Mouse (Mus musculus): ENCODE data around the gene Fbxo44. TPM values are rescaled to one million over a fixed set of nuclear protein-coding genes. Genes with fewer than 3 reads are reported as not detected.

Fbxo44 gene
- polyA plus RNA-seq, 1 experiment, result 3.5 TPM

DNA sequence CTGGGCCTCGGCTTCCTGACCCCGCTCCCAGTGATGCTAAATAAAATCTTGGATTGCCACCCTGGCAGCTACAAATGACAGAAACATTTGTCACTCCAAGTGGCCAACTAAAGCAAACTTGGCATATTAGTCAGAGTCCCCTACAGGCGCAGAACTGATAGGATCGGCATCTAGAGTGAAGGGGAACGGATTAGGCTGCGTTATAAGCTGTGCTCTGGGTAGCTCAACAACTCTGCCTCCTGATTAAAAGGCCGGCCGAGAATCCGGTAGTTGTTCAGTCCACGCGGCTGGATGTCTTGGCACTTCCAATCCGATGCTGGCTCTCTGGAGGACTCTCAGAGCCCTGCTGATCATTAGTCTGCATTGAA, 14.2 kb upstream of the Fbxo44 start:
- H3K4me3 ChIP-seq (ENCODE audit: extremely low read depth, insufficient read depth, insufficient read length), result no peak overlapping the region
- no peak for DNase-seq (ENCODE audit: low read depth in 1 of 2, low spot score in 2 of 2)
- H3K27ac ChIP-seq (ENCODE audit: insufficient read depth, low read length), result no peak overlapping the region
- peaks cover 6% of the 10 kb centered on the region for H3K27me3 ChIP-seq (ENCODE audit: control insufficient read depth, insufficient read depth, low read length)
- no peaks in the 10 kb centered on the region for H3K4me1 ChIP-seq (ENCODE audit: control insufficient read depth, insufficient read depth, insufficient read length)
- no peaks in the 10 kb centered on the region for H3K36me3 ChIP-seq (ENCODE audit: control insufficient read depth, insufficient read depth, low read length)
- WGBS, result 38% methylated on average over 12 of the region's 12 CpGs
- TF ChIP-seq POLR2A (IDR thresholded peaks at IDR 0.05; ENCODE audit: low read depth, low read length) (no peak), CTCF (IDR thresholded peaks at IDR 0.05; ENCODE audit: extremely low read depth, insufficient read depth, insufficient read length, insufficient replicate concordance) (no peak)

DNA sequence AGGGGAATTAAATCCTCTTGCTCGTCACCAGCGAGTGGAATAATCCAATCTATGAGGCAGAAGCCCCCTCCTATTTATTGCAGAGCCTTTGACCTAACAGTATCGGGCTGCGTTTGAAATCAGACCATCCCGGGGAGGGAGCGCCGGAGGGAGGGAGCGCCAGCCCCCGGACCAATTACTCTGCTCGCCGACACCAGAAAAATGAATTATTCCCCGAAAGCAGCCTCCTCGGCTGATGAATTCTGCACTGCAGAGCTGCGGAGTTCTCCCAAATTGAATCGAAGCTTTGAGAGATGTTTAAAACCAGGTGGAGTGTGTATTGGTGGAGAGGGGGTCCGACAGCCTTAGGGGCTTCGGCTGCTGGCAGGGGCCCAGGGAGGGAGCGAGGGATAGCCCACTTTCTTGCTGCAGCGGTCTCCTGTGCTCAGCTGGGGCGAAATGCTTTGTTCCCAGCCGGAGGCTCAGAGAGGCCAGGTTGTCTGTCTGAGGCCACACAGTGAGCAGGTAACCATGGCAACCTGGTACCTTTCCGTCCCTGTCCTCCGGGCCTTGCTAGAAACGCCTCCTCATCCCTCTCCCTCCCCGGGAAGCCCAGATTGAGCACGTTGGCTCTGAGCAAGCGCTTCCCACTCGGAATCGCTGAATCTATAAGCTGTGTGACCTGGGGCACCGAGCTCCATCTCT, 13.7 kb upstream of the Fbxo44 start:
- no peaks in the 10 kb centered on the region for H3K36me3 ChIP-seq (ENCODE audit: control insufficient read depth, insufficient read depth, low read length)
- no peak for TF ChIP-seq CTCF (IDR thresholded peaks at IDR 0.05; ENCODE audit: extremely low read depth, insufficient read depth, insufficient read length, insufficient replicate concordance)
- TF ChIP-seq POLR2A (IDR thresholded peaks at IDR 0.05; ENCODE audit: low read depth, low read length), result no peak
- H3K4me3 ChIP-seq (ENCODE audit: extremely low read depth, insufficient read depth, insufficient read length), result no peak overlapping the region
- H3K4me1 ChIP-seq (ENCODE audit: control insufficient read depth, insufficient read depth, insufficient read length), result no peaks in the 10 kb centered on the region
- H3K27ac ChIP-seq (ENCODE audit: insufficient read depth, low read length), result no peak overlapping the region
- 7% methylated on average over 30 of the region's 30 CpGs for WGBS
- peaks cover 8% of the 10 kb centered on the region for H3K27me3 ChIP-seq (ENCODE audit: control insufficient read depth, insufficient read depth, low read length)
- no peak for DNase-seq (ENCODE audit: low read depth in 1 of 2, low spot score in 2 of 2)

DNA sequence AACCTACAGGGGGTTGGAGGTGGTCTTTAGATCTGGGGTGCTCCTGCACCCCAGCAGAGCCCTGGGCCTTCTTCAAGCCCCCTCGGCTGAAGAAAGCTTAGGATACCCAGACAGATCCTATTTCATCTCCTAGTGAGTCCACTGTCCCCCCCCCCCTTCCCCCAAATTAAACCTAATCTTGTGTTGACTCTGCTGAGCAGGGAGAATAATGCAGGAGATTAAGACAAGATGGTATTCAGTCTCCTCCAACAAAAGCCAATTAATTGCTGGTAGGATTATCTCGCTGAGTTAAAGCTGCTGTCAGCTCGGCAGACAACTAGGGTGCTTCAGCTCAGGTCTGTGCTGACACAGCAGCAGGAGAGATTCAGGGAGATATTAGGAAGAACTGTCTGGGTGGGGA, 11.0 kb upstream of the Fbxo44 start:
- H3K36me3 ChIP-seq (ENCODE audit: control insufficient read depth, insufficient read depth, low read length), result no peaks in the 10 kb centered on the region
- TF ChIP-seq CTCF (IDR thresholded peaks at IDR 0.05; ENCODE audit: extremely low read depth, insufficient read depth, insufficient read length, insufficient replicate concordance) (no peak), POLR2A (IDR thresholded peaks at IDR 0.05; ENCODE audit: low read depth, low read length) (no peak)
- no peak overlapping the region for H3K27ac ChIP-seq (ENCODE audit: insufficient read depth, low read length)
- 74% methylated on average over 3 of the region's 3 CpGs for WGBS
- H3K4me3 ChIP-seq (ENCODE audit: extremely low read depth, insufficient read depth, insufficient read length), result no peak overlapping the region
- no peak for DNase-seq (ENCODE audit: low read depth in 1 of 2, low spot score in 2 of 2)
- H3K27me3 ChIP-seq (ENCODE audit: control insufficient read depth, insufficient read depth, low read length), result peaks cover 11% of the 10 kb centered on the region
- H3K4me1 ChIP-seq (ENCODE audit: control insufficient read depth, insufficient read depth, insufficient read length), result 0 out of 2 replicates have a peak, but pooled peaks cover 1% of the 10 kb centered on the region

DNA sequence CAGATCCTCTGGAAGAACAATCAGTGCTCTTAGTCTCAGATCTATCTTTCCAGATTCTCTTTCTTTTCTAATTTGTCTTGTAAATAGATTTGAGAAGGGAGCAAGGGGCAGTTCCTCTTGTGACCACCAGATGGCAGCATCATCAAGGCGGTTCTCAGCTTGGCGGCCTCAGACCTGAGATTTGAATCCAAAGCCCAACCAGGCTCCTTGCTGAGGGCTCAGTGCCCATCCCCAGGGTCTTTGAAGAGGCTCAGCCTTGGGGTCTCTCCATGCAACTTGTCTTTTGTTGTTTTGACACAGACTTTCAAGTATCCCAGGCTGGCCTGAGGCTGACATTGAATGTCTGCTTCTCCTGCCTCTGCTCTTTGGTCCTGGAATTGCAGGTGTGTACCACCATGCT, 10.6 kb upstream of the Fbxo44 start:
- 0 out of 2 replicates have a peak, but pooled peaks cover 1% of the 10 kb centered on the region for H3K4me1 ChIP-seq (ENCODE audit: control insufficient read depth, insufficient read depth, insufficient read length)
- TF ChIP-seq CTCF (IDR thresholded peaks at IDR 0.05; ENCODE audit: extremely low read depth, insufficient read depth, insufficient read length, insufficient replicate concordance) (peak; percentile 93), POLR2A (IDR thresholded peaks at IDR 0.05; ENCODE audit: low read depth, low read length) (no peak)
- peak; percentile 21 to 35 for DNase-seq (ENCODE audit: low read depth in 1 of 2, low spot score in 2 of 2)
- no peak overlapping the region for H3K27ac ChIP-seq (ENCODE audit: insufficient read depth, low read length)
- 5% methylated on average over 2 of the region's 2 CpGs for WGBS
- no peak overlapping the region for H3K4me3 ChIP-seq (ENCODE audit: extremely low read depth, insufficient read depth, insufficient read length)
- H3K27me3 ChIP-seq (ENCODE audit: control insufficient read depth, insufficient read depth, low read length), result peaks cover 11% of the 10 kb centered on the region
- no peaks in the 10 kb centered on the region for H3K36me3 ChIP-seq (ENCODE audit: control insufficient read depth, insufficient read depth, low read length)

DNA sequence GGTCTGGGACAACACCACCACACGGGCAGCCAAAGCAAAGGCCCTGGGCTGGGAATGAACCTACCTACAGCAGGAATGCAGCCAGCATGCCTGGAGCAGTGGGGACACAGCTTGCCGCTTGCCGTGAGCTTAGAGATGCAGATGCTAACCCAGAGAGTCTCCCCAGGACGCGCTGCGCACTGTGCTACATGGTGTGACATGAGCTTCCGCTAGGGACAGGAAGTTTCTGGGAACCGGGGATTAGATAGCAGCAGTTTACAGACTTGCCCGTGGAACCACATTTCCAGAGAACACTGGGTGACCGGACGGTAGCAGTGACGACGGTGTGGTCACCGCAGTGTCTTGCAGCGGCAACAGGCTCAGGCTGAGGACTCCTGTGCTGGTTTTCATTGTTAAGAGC, 9.3 kb upstream of the Fbxo44 start:
- H3K36me3 ChIP-seq (ENCODE audit: control insufficient read depth, insufficient read depth, low read length), result no peaks in the 10 kb centered on the region
- no peak overlapping the region for H3K27ac ChIP-seq (ENCODE audit: insufficient read depth, low read length)
- TF ChIP-seq CTCF (IDR thresholded peaks at IDR 0.05; ENCODE audit: extremely low read depth, insufficient read depth, insufficient read length, insufficient replicate concordance) (no peak), POLR2A (IDR thresholded peaks at IDR 0.05; ENCODE audit: low read depth, low read length) (no peak)
- no peak overlapping the region for H3K4me3 ChIP-seq (ENCODE audit: extremely low read depth, insufficient read depth, insufficient read length)
- DNase-seq (ENCODE audit: low read depth in 1 of 2, low spot score in 2 of 2), result no peak
- WGBS, result 17% methylated on average over 15 of the region's 15 CpGs
- H3K4me1 ChIP-seq (ENCODE audit: control insufficient read depth, insufficient read depth, insufficient read length), result 0 out of 2 replicates have a peak, but pooled peaks cover 1% of the 10 kb centered on the region
- H3K27me3 ChIP-seq (ENCODE audit: control insufficient read depth, insufficient read depth, low read length), result peaks cover 14% of the 10 kb centered on the region

DNA sequence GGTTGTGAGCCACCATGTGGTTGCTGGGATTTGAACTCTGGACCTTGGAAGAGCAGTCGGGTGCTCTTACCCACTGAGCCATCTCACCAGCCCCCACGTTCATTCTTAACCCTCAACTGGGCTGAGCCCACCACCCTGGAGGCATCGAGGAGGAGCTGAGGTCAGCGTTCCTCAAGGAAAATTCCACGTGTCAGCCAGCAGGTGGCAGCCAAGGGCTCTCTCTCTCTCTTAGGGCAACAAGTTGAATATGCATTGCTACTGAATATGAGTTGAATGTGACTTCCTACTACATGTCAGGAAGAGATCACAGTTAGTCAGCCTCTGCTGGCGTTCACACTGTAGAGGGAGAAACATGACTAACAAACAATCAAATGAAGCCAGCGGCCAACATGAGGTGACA, 8.0 kb upstream of the Fbxo44 start:
- H3K27ac ChIP-seq (ENCODE audit: insufficient read depth, low read length), result no peak overlapping the region
- DNase-seq (ENCODE audit: low read depth in 1 of 2, low spot score in 2 of 2), result peak; percentile 47 to 54
- peaks cover 16% of the 10 kb centered on the region for H3K27me3 ChIP-seq (ENCODE audit: control insufficient read depth, insufficient read depth, low read length)
- 15% methylated on average over 7 of the region's 7 CpGs for WGBS
- H3K4me3 ChIP-seq (ENCODE audit: extremely low read depth, insufficient read depth, insufficient read length), result no peak overlapping the region
- TF ChIP-seq CTCF (IDR thresholded peaks at IDR 0.05; ENCODE audit: extremely low read depth, insufficient read depth, insufficient read length, insufficient replicate concordance), result peak; percentile 81
- no peak for TF ChIP-seq POLR2A (IDR thresholded peaks at IDR 0.05; ENCODE audit: low read depth, low read length)
- no peaks in the 10 kb centered on the region for H3K36me3 ChIP-seq (ENCODE audit: control insufficient read depth, insufficient read depth, low read length)
- H3K4me1 ChIP-seq (ENCODE audit: control insufficient read depth, insufficient read depth, insufficient read length), result peaks cover 5% of the 10 kb centered on the region

DNA sequence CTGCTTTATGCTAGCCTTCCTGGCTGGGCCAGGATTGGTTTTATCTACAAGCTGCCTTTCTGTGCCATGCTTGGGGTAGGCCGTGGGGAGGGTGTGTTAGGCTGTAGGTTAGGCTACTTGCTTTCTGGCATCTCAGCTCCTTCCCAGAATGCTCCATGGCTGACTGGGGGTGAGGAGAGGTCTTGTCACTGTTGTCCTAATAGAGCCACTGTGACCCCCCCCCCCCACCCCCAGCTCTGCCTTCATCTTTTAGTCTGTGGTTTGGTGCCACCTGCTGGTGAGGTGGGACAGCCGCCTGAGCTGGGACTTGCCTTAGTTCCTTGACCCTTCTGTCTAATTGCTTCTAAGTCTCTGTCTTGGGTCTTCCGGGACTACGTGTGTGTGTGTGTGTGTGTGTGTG, 6.7 kb upstream of the Fbxo44 start:
- Histone ChIP-seq H3K4me3 (ENCODE audit: extremely low read depth, insufficient read depth, insufficient read length) (no peak overlapping the region), H3K27me3 (ENCODE audit: control insufficient read depth, insufficient read depth, low read length) (peaks cover 18% of the 10 kb centered on the region), H3K4me1 (ENCODE audit: control insufficient read depth, insufficient read depth, insufficient read length) (peaks cover 5% of the 10 kb centered on the region), H3K36me3 (ENCODE audit: control insufficient read depth, insufficient read depth, low read length) (no peaks in the 10 kb centered on the region), H3K27ac (ENCODE audit: insufficient read depth, low read length) (no peak overlapping the region)
- 20% methylated on average over 3 of the region's 4 CpGs for WGBS
- DNase-seq (ENCODE audit: low read depth in 1 of 2, low spot score in 2 of 2), result peak; percentile 42 to 69
- TF ChIP-seq POLR2A (IDR thresholded peaks at IDR 0.05; ENCODE audit: low read depth, low read length) (no peak), CTCF (IDR thresholded peaks at IDR 0.05; ENCODE audit: extremely low read depth, insufficient read depth, insufficient read length, insufficient replicate concordance) (peak; percentile 56; the same call in 1 of the 2 replicates)

Measured in spleen, adult 2 months (tissue).